Mouse (Mus musculus) kidney, embryonic 16.5 days (tissue): ENCODE data around the gene Unc13d. TPM values are rescaled to one million over a fixed set of nuclear protein-coding genes. Genes with fewer than 3 reads are reported as not detected.
A peak's percentile ranks its signal among the peaks of the same experiment; 100 is the strongest.

ENCODE experiments used
- ATAC-seq: fragments of 200-750 bp; cut with Nextera tagmentation; 2 replicates; pipeline ENCODE4 v1.8.0; 2017; ENCODE audit warnings: moderate TSS enrichment; ENCODE audit not compliant: low FRiP score, low TSS enrichment
- H3K27ac ChIP-seq: fragments of 300-500 bp; sonication (generic); 2 replicates; pipeline ENCODE4 v1.5.1; 2014; ENCODE audit warnings: low read length
- H3K27me3 ChIP-seq: fragments of 300-500 bp; sonication (generic); 2 replicates; pipeline ENCODE4 v1.6.1; 2014; ENCODE audit warnings: low read length, control low read depth, mixed read lengths; ENCODE audit not compliant: insufficient read depth
- H3K36me3 ChIP-seq: fragments of 300-500 bp; sonication (generic); 2 replicates; pipeline ENCODE4 v1.6.1; 2014; ENCODE audit warnings: low read length, control low read depth, mixed read lengths; ENCODE audit not compliant: insufficient read depth
- H3K4me1 ChIP-seq: fragments of 300-500 bp; sonication (generic); 2 replicates; pipeline ENCODE4 v1.6.1; 2014; ENCODE audit warnings: low read length, control low read depth, mixed read lengths; ENCODE audit not compliant: insufficient read depth
- H3K4me2 ChIP-seq: fragments of 300-500 bp; sonication (generic); replicated peaks from 2 replicates; pipeline ENCODE4 v1.6.1; 2014; ENCODE audit warnings: low read depth, low read length
- H3K4me3 ChIP-seq: fragments of 300-500 bp; sonication (generic); 2 replicates; pipeline ENCODE4 v1.5.1; 2014; ENCODE audit warnings: mild to moderate bottlenecking, low read length
- H3K9ac ChIP-seq: fragments of 300-500 bp; sonication (generic); replicated peaks from 2 replicates; pipeline ENCODE4 v1.6.1; 2014; ENCODE audit warnings: low read length
- H3K9me3 ChIP-seq: fragments of 300-500 bp; sonication (generic); 2 replicates; pipeline ENCODE4 v1.6.1; 2016; ENCODE audit warnings: low read length, control low read depth
- WGBS: fragments of 180-500 bp; shearing (Covaris S2); extraction: QIAGEN DNeasy Blood & Tissue Kit; methylation state at CpG from one replicate; pipeline ENCODE4 v1.1.7; 2014; 5-methylcytosine and 5-hydroxymethylcytosine counted together
- polyA plus RNA-seq: library from polyadenylated mRNA; unstranded; fragments of >200 nt; fragmentation: Nextera tagmentation; extraction: Ambion mirVana; gene quantifications from 2 replicates; pipeline ENCODE4 v1.2.1, GENCODE M21; 2015

Gene Unc13d
- polyA plus RNA-seq, 1 experiment from 2014 or later: 1.00 TPM

DNA sequence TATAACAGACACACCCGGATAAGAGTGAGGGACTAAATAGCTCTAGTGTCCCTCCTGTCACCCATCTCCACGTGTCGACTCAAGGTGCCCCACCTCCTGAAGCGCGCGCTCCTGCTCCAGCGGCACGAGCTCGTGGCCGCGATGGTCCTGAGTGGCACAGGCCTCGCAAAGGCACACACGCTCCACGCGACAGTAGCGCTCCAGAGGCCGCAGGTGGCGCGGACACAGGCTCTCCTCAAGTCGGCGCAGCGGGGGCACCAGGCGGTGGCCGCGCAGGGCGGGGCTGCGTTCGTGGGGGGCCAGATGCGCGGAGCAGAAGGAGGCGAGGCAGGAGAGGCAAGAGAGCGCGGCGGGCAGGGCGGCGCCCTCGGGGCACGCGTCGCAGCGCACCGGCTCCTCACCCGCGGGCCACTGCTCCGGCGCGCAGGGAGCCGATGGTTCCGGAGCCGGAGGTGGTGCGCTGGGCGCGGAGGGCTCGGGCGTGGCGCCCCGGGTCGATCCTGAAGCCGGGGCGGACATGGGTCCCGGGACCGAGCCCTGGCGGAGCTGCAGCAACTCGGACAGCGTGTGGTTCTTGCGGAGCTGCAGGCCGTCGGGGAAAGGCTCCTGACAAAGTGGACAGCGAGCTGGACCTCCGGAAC lies 31.8 kb upstream of the Unc13d start:
- Histone ChIP-seq H3K4me1 (peaks cover 58% of the 10 kb centered on the region), H3K4me3 (peak overlapping the region; percentile 61), H3K9ac (peak overlapping the region; percentile 71), H3K27me3 (peaks cover 47% of the 10 kb centered on the region), H3K36me3 (no peaks in the 10 kb centered on the region), H3K4me2 (peak overlapping the region; percentile 71), H3K9me3 (no peaks in the 10 kb centered on the region), H3K27ac (peak overlapping the region; percentile 38; the same call in 1 of the 2 replicates)
- ATAC-seq: peak; percentile 17; the same call in 1 of the 2 replicates
- under 1% methylated on average over 64 of the region's 70 CpGs for WGBS

DNA sequence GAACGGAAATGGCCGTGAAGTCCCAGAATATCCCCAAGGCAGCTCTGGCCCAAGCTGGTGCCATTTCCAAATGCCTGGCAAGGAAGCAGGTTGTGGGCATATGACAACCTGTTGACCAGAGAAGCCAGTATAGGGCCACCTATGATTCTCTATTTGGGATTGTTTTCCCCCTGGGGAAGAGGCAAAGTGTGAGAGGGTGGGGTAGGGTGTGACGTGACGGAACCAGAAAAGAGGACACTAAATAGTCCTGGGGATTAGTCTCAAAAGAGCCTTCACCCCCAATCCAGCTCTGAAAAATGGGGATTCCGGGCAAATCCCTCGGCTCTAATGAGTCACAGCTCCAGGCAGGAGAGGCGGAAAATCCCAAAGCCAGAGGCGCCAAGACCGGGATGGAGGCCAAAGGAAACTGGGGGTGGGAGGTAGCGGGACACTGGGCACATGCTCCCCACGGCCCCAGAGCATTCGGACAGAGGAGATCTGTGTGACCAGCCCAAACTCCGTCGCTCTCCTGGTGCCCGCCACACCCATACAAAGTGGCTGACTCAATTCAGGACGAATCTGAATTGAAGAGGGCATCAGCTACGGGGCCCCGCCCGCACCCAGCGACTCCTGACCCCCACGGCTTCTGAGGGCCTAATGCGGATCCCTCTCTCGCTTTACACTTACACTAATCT lies 30.8 kb upstream of the Unc13d start:
- H3K36me3 ChIP-seq: no peaks in the 10 kb centered on the region
- no peak for ATAC-seq
- H3K4me1 ChIP-seq: peaks cover 68% of the 10 kb centered on the region
- H3K9ac ChIP-seq: peak overlapping the region; percentile 71
- WGBS: 7% methylated on average over 23 of the region's 23 CpGs
- H3K4me3 ChIP-seq: peak overlapping the region; percentile 61
- H3K27ac ChIP-seq: peak overlapping the region; percentile 38; the same call in 1 of the 2 replicates
- H3K27me3 ChIP-seq: peaks cover 47% of the 10 kb centered on the region
- H3K4me2 ChIP-seq: peak overlapping the region; percentile 71
- H3K9me3 ChIP-seq: no peaks in the 10 kb centered on the region

DNA sequence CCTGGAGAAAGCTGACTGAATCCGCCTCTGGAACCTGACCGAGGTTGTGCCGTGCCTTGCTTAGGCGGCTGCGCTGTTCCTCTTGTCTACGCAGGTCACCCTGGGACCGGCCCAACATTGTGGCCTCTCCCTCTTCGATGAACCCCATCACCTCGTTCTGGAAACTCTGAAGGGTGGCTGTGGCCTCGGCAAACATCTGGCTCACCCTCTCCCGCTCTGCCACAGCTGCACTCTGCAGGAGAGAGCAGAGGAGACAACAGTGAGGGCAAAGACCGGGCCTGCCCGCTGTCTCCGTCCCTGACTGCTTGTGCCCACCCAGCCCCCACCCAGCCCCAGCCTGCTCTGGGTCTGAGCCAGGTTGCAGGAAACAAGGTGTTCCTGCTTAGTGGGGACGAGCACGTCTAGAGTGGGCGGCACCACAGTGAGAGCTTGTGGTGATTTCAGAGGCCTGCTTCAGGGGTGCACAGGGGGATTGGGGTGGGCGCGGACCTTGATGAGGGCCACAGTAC lies 30.1 kb upstream of the Unc13d start:
- Histone ChIP-seq H3K36me3 (no peaks in the 10 kb centered on the region), H3K27ac (peak overlapping the region; percentile 50; the same call in 1 of the 2 replicates), H3K4me3 (peak overlapping the region; percentile 61), H3K4me2 (peak overlapping the region; percentile 71), H3K9ac (peak overlapping the region; percentile 59), H3K27me3 (peaks cover 47% of the 10 kb centered on the region), H3K4me1 (peaks cover 76% of the 10 kb centered on the region), H3K9me3 (no peaks in the 10 kb centered on the region)
- WGBS: 21% methylated on average over 19 of the region's 19 CpGs
- no peak for ATAC-seq

DNA sequence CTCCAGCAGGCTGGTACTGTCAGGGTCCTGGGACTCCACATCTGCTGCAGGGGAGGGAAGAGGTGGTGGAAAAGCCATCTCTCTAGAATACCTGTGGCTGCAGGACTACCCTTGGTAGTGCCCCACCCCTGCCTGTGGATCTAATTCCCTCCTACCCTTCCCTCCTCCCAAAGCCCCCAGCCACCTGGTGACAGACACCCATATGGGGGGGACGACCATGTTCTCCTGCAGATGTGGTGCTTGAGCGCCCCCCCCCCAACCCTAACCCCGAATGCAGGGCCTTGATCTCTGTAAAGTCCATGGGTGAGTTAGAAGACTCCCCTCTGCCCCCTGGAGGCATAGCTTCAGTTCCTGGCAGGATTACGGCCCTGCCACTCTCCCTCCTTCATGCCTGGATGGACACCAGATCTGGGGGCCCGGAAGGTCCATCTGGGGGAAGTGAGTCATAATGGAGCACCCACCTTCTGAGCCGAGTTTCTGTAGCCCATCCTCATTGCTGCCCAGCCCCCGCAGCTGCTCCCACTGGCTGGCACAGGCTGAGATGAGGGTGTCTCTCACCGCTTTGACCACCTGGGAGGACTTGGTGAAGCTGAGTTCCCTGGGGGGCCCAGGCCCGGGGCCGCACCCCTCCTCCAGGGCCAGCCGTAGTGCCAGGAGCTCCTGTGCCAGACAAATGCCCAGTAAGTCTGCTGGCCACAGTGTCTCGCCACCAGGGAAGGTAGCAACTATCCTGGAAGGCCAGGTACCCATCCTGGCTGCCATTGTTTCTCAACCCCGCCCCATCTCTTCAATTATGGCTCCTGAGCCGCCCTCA lies 29.4 kb upstream of the Unc13d start:
- peaks cover 47% of the 10 kb centered on the region for H3K27me3 ChIP-seq
- peak overlapping the region; percentile 59 for H3K9ac ChIP-seq
- 0 out of 2 replicates have a peak, but pooled peaks have one; percentile 10 for ATAC-seq
- H3K9me3 ChIP-seq: no peaks in the 10 kb centered on the region
- WGBS: 24% methylated on average over 14 of the region's 14 CpGs
- H3K27ac ChIP-seq: peak overlapping the region; percentile 50; the same call in 1 of the 2 replicates
- peaks cover 81% of the 10 kb centered on the region for H3K4me1 ChIP-seq
- H3K4me2 ChIP-seq: peak overlapping the region; percentile 71
- peak overlapping the region; percentile 61 for H3K4me3 ChIP-seq
- H3K36me3 ChIP-seq: no peaks in the 10 kb centered on the region

DNA sequence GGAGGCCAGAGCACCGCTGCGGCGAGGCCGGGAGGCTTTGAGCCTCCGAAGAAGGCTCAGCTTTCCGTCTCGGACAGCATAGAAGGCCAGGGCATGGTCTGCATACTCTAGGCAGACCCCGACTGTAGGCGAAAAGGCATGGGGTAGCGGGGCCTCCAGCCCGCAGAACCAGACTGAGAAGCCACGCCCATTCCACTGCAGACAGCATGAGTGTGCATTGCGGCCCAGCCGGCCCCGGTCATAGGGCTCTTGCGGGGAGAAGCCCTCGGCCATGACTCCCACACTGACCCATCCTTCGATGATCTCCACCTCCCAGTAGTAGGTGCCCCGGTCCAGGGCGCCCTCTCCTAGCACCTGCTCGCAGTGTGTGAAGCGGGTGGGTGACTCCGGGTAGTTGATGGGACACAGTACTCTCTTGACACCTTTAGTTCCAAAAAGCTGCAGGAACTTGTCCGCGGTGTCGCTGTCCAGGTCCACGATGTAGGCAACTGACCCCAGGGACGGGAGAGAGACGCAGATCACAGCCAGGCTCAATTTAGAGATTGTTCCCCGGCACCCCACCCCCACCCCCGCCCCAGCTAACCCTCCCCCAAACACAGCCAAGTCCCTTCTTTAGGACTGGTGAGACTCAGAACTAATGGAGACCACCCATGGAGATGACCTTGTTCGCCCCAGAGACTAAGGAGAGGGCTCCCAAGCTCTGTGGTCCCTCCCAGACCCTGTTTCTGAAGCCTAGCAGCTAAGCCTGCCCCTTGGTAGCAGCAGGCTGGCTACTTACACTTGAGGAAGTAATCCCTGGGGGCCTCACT lies 28.6 kb upstream of the Unc13d start:
- H3K4me1 ChIP-seq: peaks cover 89% of the 10 kb centered on the region
- no peak for ATAC-seq
- no peaks in the 10 kb centered on the region for H3K9me3 ChIP-seq
- peak overlapping the region; percentile 71 for H3K4me2 ChIP-seq
- 0 out of 2 replicates have a peak overlapping the region, but pooled peaks have one; percentile 38 for H3K27ac ChIP-seq
- WGBS: 19% methylated on average over 32 of the region's 32 CpGs
- peaks cover 43% of the 10 kb centered on the region for H3K27me3 ChIP-seq
- peak overlapping the region; percentile 19 for H3K4me3 ChIP-seq
- H3K9ac ChIP-seq: peak overlapping the region; percentile 48
- H3K36me3 ChIP-seq: no peaks in the 10 kb centered on the region

GRCm38 (mm10) chr11:116105065-116105464 lies 27.3 kb upstream of the Unc13d start:
- Histone ChIP-seq H3K4me3 (no peak overlapping the region), H3K4me2 (no peak overlapping the region), H3K9me3 (no peaks in the 10 kb centered on the region), H3K36me3 (no peaks in the 10 kb centered on the region), H3K4me1 (peaks cover 94% of the 10 kb centered on the region), H3K9ac (no peak overlapping the region), H3K27ac (0 out of 2 replicates have a peak overlapping the region, but pooled peaks have one; percentile 18), H3K27me3 (peaks cover 30% of the 10 kb centered on the region)
- no peak for ATAC-seq
- WGBS: 80% methylated on average over 2 of the region's 2 CpGs

GRCm38 (mm10) chr11:116104006-116104646 lies 26.4 kb upstream of the Unc13d start:
- Histone ChIP-seq H3K4me1 (peaks cover 93% of the 10 kb centered on the region), H3K27me3 (peaks cover 21% of the 10 kb centered on the region), H3K9ac (peak overlapping the region; percentile 39; the same call in 1 of the 2 replicates), H3K27ac (peak overlapping the region; percentile 89), H3K4me3 (no peak overlapping the region), H3K4me2 (peak overlapping the region; percentile 8; the same call in 1 of the 2 replicates), H3K36me3 (no peaks in the 10 kb centered on the region), H3K9me3 (no peaks in the 10 kb centered on the region)
- 31% methylated on average over 14 of the region's 14 CpGs for WGBS
- ATAC-seq: peak; percentile 76

- 61% methylated on average over 12 of the region's 12 CpGs for WGBS
- Histone ChIP-seq H3K27ac (peak overlapping the region; percentile 89), H3K9me3 (no peaks in the 10 kb centered on the region), H3K4me3 (no peak overlapping the region), H3K4me1 (peaks cover 93% of the 10 kb centered on the region), H3K9ac (no peak overlapping the region), H3K27me3 (peaks cover 16% of the 10 kb centered on the region), H3K4me2 (0 out of 2 replicates have a peak overlapping the region, but pooled peaks have one; percentile 8), H3K36me3 (no peaks in the 10 kb centered on the region)
- no peak for ATAC-seq
Observed at GRCm38 (mm10) chr11:116103572-116103971, 25.8 kb upstream of the Unc13d start.
